Mouse (Mus musculus) liver, postnatal 0 days (tissue): ENCODE data around the gene Gm20696. TPM values are rescaled to one million over a fixed set of nuclear protein-coding genes. Genes with fewer than 3 reads are reported as not detected.

ENCODE experiments used
- ATAC-seq: fragments of 200-750 bp; cut with Nextera tagmentation; 2 replicates; pipeline ENCODE4 v1.8.0; 2017; ENCODE audit warnings: mild to moderate bottlenecking, moderate library complexity
- DNase-seq: peaks from one replicate; pipeline ENCODE4 v3.0.0-alpha.2; 2016
- H3K27ac ChIP-seq: fragments of 300-500 bp; sonication (generic); 2 replicates; pipeline ENCODE4 v1.5.1; 2014; ENCODE audit warnings: antibody characterized with exemption, moderate library complexity, mild to moderate bottlenecking, low read depth
- H3K27me3 ChIP-seq: fragments of 300-500 bp; sonication (generic); 2 replicates; pipeline ENCODE4 v1.6.1; 2014; ENCODE audit warnings: low read length, control low read depth, mixed read lengths; ENCODE audit not compliant: insufficient read depth
- H3K36me3 ChIP-seq: fragments of 300-500 bp; sonication (generic); replicated peaks from 2 replicates; pipeline ENCODE4 v1.6.1; 2014; ENCODE audit warnings: mild to moderate bottlenecking, control low read depth, low read length, moderate library complexity, mixed read lengths; ENCODE audit not compliant: insufficient read depth
- H3K4me1 ChIP-seq: fragments of 300-500 bp; sonication (generic); 2 replicates; pipeline ENCODE4 v1.6.1; 2014; ENCODE audit warnings: antibody characterized with exemption, mild to moderate bottlenecking, control low read depth; ENCODE audit not compliant: insufficient read depth
- H3K4me2 ChIP-seq: fragments of 300-500 bp; sonication (generic); 2 replicates; pipeline ENCODE4 v1.6.1; 2014; ENCODE audit warnings: low read depth, mild to moderate bottlenecking, low read length, moderate library complexity, mixed read lengths
- H3K4me3 ChIP-seq: fragments of 300-500 bp; sonication (generic); 2 replicates; pipeline ENCODE4 v1.5.1; 2014; ENCODE audit warnings: low read depth, low read length
- H3K9ac ChIP-seq: fragments of 300-500 bp; sonication (generic); replicated peaks from 2 replicates; pipeline ENCODE4 v1.6.1; 2014; ENCODE audit warnings: mild to moderate bottlenecking, moderate library complexity
- H3K9me3 ChIP-seq: fragments of 300-500 bp; sonication (generic); 2 replicates; pipeline ENCODE4 v1.6.1; 2016; ENCODE audit warnings: mild to moderate bottlenecking, control low read depth, low read length, mixed read lengths
- CTCF ChIP-seq: sonication (generic); IDR thresholded peaks from 2 replicates; pipeline ENCODE4 v1.5.1; 2016; ENCODE audit warnings: antibody characterized with exemption, low read depth
- EP300 ChIP-seq: IDR thresholded peaks from 2 replicates; pipeline ENCODE4 v1.6.1; 2016; ENCODE audit warnings: antibody characterized with exemption, low read depth, mild to moderate bottlenecking
- WGBS: fragments of 180-500 bp; shearing (Covaris S2); extraction: QIAGEN DNeasy Blood & Tissue Kit; methylation state at CpG from one replicate; pipeline ENCODE4 v1.1.7; 2014; ENCODE audit not compliant: insufficient replicate concordance; 5-methylcytosine and 5-hydroxymethylcytosine counted together
- polyA plus RNA-seq: library from polyadenylated mRNA; unstranded; fragments of >200 nt; fragmentation: Nextera tagmentation; extraction: Ambion mirVana; gene quantifications from 2 replicates; pipeline ENCODE4 v1.2.1, GENCODE M21; 2015

The Gm20696 gene
- polyA plus RNA-seq, 1 experiment from 2014 or later: 1.2 TPM

DNA sequence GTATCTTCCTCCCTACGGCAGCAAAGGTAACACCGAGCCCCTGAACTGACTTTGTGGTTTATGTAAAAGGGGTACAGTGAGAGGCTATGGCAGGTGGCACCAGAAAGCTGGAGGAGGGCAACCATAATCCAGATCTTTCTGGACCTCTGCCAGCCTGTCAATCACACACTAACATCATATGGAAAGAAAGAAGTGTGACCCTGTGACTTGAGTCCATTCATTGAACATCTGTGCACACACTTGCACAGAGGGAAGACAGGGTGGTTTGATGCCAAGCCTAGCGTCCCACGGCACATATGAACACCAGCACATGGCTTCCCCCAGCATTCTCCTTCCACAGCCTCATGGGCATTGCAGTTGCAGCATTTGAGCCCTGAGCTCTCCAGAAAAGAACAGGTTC lies 202.1 kb downstream of the Gm20696 start:
- WGBS: 84% methylated on average over 4 of the region's 4 CpGs
- Histone ChIP-seq H3K36me3 (0 out of 2 replicates have a peak, but pooled peaks cover 7% of the 10 kb centered on the region), H3K4me3 (no peak overlapping the region), H3K4me1 (no peaks in the 10 kb centered on the region), H3K27me3 (no peaks in the 10 kb centered on the region), H3K4me2 (no peak overlapping the region), H3K9ac (no peak overlapping the region), H3K27ac (no peak overlapping the region), H3K9me3 (no peaks in the 10 kb centered on the region)
- DNase-seq (no peak), ATAC-seq (no peak)
- no peak for TF ChIP-seq CTCF
- no peak for TF ChIP-seq EP300

DNA sequence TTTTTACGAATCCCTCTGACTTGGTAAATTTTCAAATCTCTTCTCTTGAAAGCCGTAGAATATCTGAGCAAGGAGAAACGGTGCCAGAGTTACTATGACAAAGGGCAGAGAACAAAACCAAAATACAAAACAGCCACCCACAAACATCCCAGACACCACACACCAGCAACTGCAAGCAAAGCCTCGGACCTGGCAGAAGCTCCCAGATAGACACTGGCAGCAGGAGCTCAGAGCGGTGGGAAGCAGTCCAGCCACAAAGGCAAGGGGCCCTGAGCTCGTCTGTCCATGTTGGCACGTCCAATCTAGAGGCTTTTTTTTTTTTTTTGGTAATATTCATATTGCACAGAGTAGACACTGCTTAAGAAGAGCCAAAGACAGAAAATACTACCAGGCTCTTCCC lies 202.7 kb downstream of the Gm20696 start:
- H3K27ac ChIP-seq: no peak overlapping the region
- WGBS: 81% methylated on average over 7 of the region's 7 CpGs
- TF ChIP-seq CTCF (no peak), EP300 (no peak)
- H3K4me1 ChIP-seq: no peaks in the 10 kb centered on the region
- H3K9me3 ChIP-seq: no peaks in the 10 kb centered on the region
- H3K4me3 ChIP-seq: no peak overlapping the region
- H3K9ac ChIP-seq: no peak overlapping the region
- H3K36me3 ChIP-seq: 0 out of 2 replicates have a peak, but pooled peaks cover 7% of the 10 kb centered on the region
- no peaks in the 10 kb centered on the region for H3K27me3 ChIP-seq
- H3K4me2 ChIP-seq: no peak overlapping the region
- DNase-seq: no peak
- no peak for ATAC-seq

DNA sequence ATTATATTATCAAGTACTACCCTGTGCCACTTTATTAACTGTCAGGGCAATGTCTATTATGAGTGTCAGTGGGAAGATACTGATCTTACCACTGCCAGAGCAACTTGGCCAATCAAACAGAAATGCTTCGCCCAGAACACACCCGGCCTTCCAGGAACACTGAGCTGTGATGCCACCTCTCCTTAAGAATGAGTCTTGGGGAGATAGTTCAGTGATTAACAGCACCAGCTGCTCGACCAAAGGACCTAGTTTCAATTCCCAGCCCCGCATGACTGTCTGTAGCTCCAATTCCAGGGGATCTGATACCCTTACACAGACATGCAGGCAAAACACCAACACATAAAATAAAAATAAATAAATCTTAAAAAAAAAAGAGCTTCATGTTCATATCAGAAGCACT lies 207.8 kb downstream of the Gm20696 start:
- Histone ChIP-seq H3K4me3 (no peak overlapping the region), H3K9ac (no peak overlapping the region), H3K9me3 (no peaks in the 10 kb centered on the region), H3K4me2 (no peak overlapping the region), H3K27me3 (no peaks in the 10 kb centered on the region), H3K27ac (no peak overlapping the region), H3K4me1 (0 out of 2 replicates have a peak, but pooled peaks cover 2% of the 10 kb centered on the region), H3K36me3 (0 out of 2 replicates have a peak, but pooled peaks cover 4% of the 10 kb centered on the region)
- DNase-seq (no peak), ATAC-seq (no peak)
- WGBS: 74% methylated on average over 4 of the region's 4 CpGs
- TF ChIP-seq CTCF (no peak), EP300 (no peak)

DNA sequence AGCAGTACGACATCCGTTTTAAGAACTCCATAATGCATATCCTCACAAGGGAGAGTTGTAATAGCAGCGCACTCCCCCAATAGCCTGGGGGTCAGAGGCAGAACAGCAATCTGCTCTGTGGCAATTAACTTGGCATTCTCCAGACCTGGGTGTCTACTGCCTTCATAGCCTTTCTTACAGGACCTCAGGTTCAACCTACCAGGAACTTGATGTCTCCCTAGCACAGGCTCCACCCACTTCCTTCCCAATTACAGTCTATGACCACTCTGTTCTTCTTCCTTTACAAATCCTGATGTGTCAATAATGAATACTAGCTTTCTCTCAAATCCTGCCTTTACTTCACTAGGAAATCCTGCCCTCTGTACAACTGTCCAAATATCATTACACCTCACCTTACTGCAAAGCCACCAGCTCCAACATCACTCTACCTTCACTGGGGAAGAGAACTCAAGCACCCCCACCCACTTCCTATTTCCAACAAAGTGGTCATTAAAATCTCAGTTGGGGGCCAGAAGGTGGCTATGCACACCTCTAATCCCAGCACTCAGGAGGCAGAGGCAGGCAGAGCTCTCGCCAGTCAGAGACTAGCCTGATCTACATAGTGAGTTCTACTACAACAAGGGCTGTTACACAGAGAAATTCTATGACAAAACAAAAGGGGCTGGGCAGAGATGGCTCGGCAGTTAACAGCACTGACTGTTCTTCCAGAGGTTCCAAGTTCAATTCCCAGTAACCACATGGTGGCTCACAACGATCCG lies 212.7 kb downstream of the Gm20696 start:
- H3K36me3 ChIP-seq: no peaks in the 10 kb centered on the region
- no peak overlapping the region for H3K9ac ChIP-seq
- ATAC-seq: no peak
- DNase-seq: no peak
- no peak overlapping the region for H3K4me2 ChIP-seq
- no peak overlapping the region for H3K27ac ChIP-seq
- no peaks in the 10 kb centered on the region for H3K27me3 ChIP-seq
- H3K4me3 ChIP-seq: no peak overlapping the region
- TF ChIP-seq EP300 (no peak), CTCF (no peak)
- 82% methylated on average over 7 of the region's 7 CpGs for WGBS
- H3K9me3 ChIP-seq: no peaks in the 10 kb centered on the region
- peaks cover 22% of the 10 kb centered on the region for H3K4me1 ChIP-seq

DNA sequence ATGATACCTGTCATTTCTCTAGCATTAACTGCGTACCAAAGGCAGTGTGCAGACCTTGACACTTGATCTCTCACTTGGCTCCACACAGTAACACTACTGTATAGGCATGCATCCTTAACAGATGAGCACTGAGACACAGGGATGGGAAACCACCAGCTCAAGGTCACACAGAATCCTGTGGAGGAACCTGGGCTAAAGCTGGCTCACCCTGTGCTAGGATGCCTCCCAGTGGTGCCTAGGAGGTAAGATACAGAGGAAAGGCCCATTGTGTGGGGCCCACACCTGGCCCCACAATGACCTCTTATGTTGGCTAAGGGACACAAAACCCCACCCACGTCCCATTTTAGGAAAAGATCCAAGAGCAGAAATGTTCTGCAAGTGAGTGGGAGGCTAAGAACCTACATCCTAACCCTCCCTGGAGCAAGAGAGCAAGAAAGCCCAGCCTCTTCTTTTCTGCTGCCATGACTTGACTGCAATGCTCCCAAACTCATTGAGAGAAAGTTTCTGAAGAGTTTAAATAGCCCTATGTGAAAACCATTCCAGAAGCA lies 213.9 kb downstream of the Gm20696 start:
- DNase-seq (no peak), ATAC-seq (no peak)
- 65% methylated on average over 2 of the region's 2 CpGs for WGBS
- Histone ChIP-seq H3K27me3 (no peaks in the 10 kb centered on the region), H3K27ac (no peak overlapping the region), H3K4me3 (no peak overlapping the region), H3K9me3 (no peaks in the 10 kb centered on the region), H3K4me1 (peaks cover 22% of the 10 kb centered on the region), H3K9ac (no peak overlapping the region), H3K36me3 (no peaks in the 10 kb centered on the region), H3K4me2 (no peak overlapping the region)
- no peak for TF ChIP-seq EP300
- peak; percentile 61 for TF ChIP-seq CTCF

- TF ChIP-seq EP300: no peak
- TF ChIP-seq CTCF: no peak
- Histone ChIP-seq H3K36me3 (no peaks in the 10 kb centered on the region), H3K9ac (no peak overlapping the region), H3K27me3 (no peaks in the 10 kb centered on the region), H3K27ac (peak overlapping the region; percentile 34; the same call in 1 of the 2 replicates), H3K4me1 (peaks cover 22% of the 10 kb centered on the region), H3K9me3 (no peaks in the 10 kb centered on the region), H3K4me3 (no peak overlapping the region), H3K4me2 (no peak overlapping the region)
- WGBS: 38% methylated on average over 11 of the region's 11 CpGs
- DNase-seq (no peak), ATAC-seq (no peak)
Measured at GRCm38 (mm10) chr6:99451479-99451878, 215.1 kb downstream of the Gm20696 start.
